Mouse (Mus musculus): Measurements from ENCODE around the gene Car8.
"Not testable (repeated sequence)": the region's sequence is repeated elsewhere in the genome, so short reads cannot be mapped to it uniquely, and the experiment has no call there.

The Car8 gene

GRCm38 (mm10) chr4:8205089-8205649, 33.7 kb downstream of the Car8 start:
- DNase-seq (ENCODE audit: low read depth, low spot score): no peak

GRCm38 (mm10) chr4:8203367-8203766, 35.5 kb downstream of the Car8 start:
- DNase-seq (ENCODE audit: low read depth, low spot score): no peak

GRCm38 (mm10) chr4:8201631-8202030, 37.2 kb downstream of the Car8 start:
- DNase-seq (ENCODE audit: low read depth, low spot score): no peak

- no peak for DNase-seq (ENCODE audit: low read depth, low spot score)
These were observed 38.8 kb downstream of the Car8 start for GRCm38 (mm10) chr4:8200081-8200480.

GRCm38 (mm10) chr4:8198033-8198432, 40.8 kb downstream of the Car8 start:
- no peak for DNase-seq (ENCODE audit: low read depth, low spot score)

- peak; percentile 4 for DNase-seq (ENCODE audit: low read depth, low spot score)
These were observed 48.4 kb downstream of the Car8 start for GRCm38 (mm10) chr4:8190441-8190840.

- DNase-seq (ENCODE audit: low read depth, low spot score): no peak
These were observed 51.7 kb downstream of the Car8 start for GRCm38 (mm10) chr4:8186921-8187687.

- no peak for DNase-seq (ENCODE audit: low read depth, low spot score)
These were observed 58.3 kb downstream of the Car8 start for GRCm38 (mm10) chr4:8180576-8180975.

- DNase-seq (ENCODE audit: low read depth, low spot score): no peak
These were observed 84.1 kb downstream of the Car8 start for GRCm38 (mm10) chr4:8154589-8155198.

GRCm38 (mm10) chr4:8153926-8154325, 84.9 kb downstream of the Car8 start:
- DNase-seq (ENCODE audit: low read depth, low spot score): not testable (repeated sequence)

- DNase-seq (ENCODE audit: low read depth, low spot score): no peak
These were observed 101.4 kb downstream of the Car8 start for GRCm38 (mm10) chr4:8137403-8137802.

- DNase-seq (ENCODE audit: low read depth, low spot score): no peak
These were observed 106.8 kb downstream of the Car8 start for GRCm38 (mm10) chr4:8132024-8132423.

GRCm38 (mm10) chr4:8113558-8113957, 125.3 kb downstream of the Car8 start:
- DNase-seq (ENCODE audit: low read depth, low spot score): no peak

GRCm38 (mm10) chr4:8111891-8112290, 127.0 kb downstream of the Car8 start:
- DNase-seq (ENCODE audit: low read depth, low spot score): no peak

- DNase-seq (ENCODE audit: low read depth, low spot score): no peak
These were observed 128.8 kb downstream of the Car8 start for GRCm38 (mm10) chr4:8109906-8110567.

GRCm38 (mm10) chr4:8101466-8101865, 137.4 kb downstream of the Car8 start:
- DNase-seq (ENCODE audit: low read depth, low spot score): no peak

- no peak for DNase-seq (ENCODE audit: low read depth, low spot score)
These were observed 140.8 kb downstream of the Car8 start for GRCm38 (mm10) chr4:8098084-8098483.

GRCm38 (mm10) chr4:8097683-8098082, 141.2 kb downstream of the Car8 start:
- DNase-seq (ENCODE audit: low read depth, low spot score): no peak

- not testable (repeated sequence) for DNase-seq (ENCODE audit: low read depth, low spot score)
These were observed 145.3 kb downstream of the Car8 start for GRCm38 (mm10) chr4:8093566-8093965.

Data from CD4-positive helper T cell, adult 2 months (primary cell).